Mouse (Mus musculus) heart, postnatal 4 days (tissue): Measurements from ENCODE around the gene Adgrg6. TPM values are rescaled to one million over a fixed set of nuclear protein-coding genes. Genes with fewer than 3 reads are reported as not detected.
A peak's percentile ranks its signal among the peaks of the same experiment; 100 is the strongest.

Experiments
- DNase-seq: peaks from one replicate; pipeline ENCODE4 v3.0.0; 2021
- total RNA-seq, 2 experiments: library from RNA; stranded (reverse); gene quantifications; 2 replicates each; pipeline ENCODE4 v1.2.3; 2021

The Adgrg6 gene
- total RNA-seq, result 10 to 100 TPM in 1 of 2 experiments, 1 to 10 TPM in 1; 7.4 to 10.7 TPM

- peak; percentile 60 for DNase-seq
Measured at GRCm38 (mm10) chr10:14544941-14545717, at the start of gene Adgrg6. TSS of gene Adgrg6 (minus strand) at chr10:14545659.

GRCm38 (mm10) chr10:14592215-14592614, 46.8 kb upstream of the Adgrg6 start:
- no peak for DNase-seq

- no peak for DNase-seq
Measured at GRCm38 (mm10) chr10:14590816-14591215, 45.4 kb upstream of the Adgrg6 start.

GRCm38 (mm10) chr10:14589667-14590066, 44.2 kb upstream of the Adgrg6 start:
- no peak for DNase-seq

- no peak for DNase-seq
Measured at GRCm38 (mm10) chr10:14583496-14583895, 38.0 kb upstream of the Adgrg6 start.

- no peak for DNase-seq
Measured at GRCm38 (mm10) chr10:14574255-14574654, 28.8 kb upstream of the Adgrg6 start.

GRCm38 (mm10) chr10:14571143-14571542, 25.7 kb upstream of the Adgrg6 start:
- DNase-seq, result no peak

GRCm38 (mm10) chr10:14570616-14571015, 25.2 kb upstream of the Adgrg6 start:
- DNase-seq, result no peak

GRCm38 (mm10) chr10:14546111-14546551, 672 bp upstream of the Adgrg6 start:
- no peak for DNase-seq

- DNase-seq, result no peak
Measured at GRCm38 (mm10) chr10:14544608-14544940, 885 bp downstream of the Adgrg6 start.

GRCm38 (mm10) chr10:14543511-14544067, 1.9 kb downstream of the Adgrg6 start:
- DNase-seq, result no peak

- DNase-seq, result no peak
Measured at GRCm38 (mm10) chr10:14537102-14537501, 8.4 kb downstream of the Adgrg6 start.

GRCm38 (mm10) chr10:14531090-14531489, 14.4 kb downstream of the Adgrg6 start:
- no peak for DNase-seq

GRCm38 (mm10) chr10:14530670-14531069, 14.8 kb downstream of the Adgrg6 start:
- DNase-seq, result no peak

- no peak for DNase-seq
Measured at GRCm38 (mm10) chr10:14527765-14528164, 17.7 kb downstream of the Adgrg6 start.

- DNase-seq, result no peak
Measured at GRCm38 (mm10) chr10:14522729-14523128, 22.7 kb downstream of the Adgrg6 start.

- DNase-seq, result no peak
Measured at GRCm38 (mm10) chr10:14520912-14521675, 24.4 kb downstream of the Adgrg6 start.

GRCm38 (mm10) chr10:14517909-14518308, 27.6 kb downstream of the Adgrg6 start:
- DNase-seq, result no peak

- DNase-seq, result no peak
Measured at GRCm38 (mm10) chr10:14511904-14512663, 33.4 kb downstream of the Adgrg6 start.

GRCm38 (mm10) chr10:14511157-14511556, 34.3 kb downstream of the Adgrg6 start:
- no peak for DNase-seq

- no peak for DNase-seq
Measured at GRCm38 (mm10) chr10:14495658-14496057, 49.8 kb downstream of the Adgrg6 start.

- DNase-seq, result no peak
Measured at GRCm38 (mm10) chr10:14495204-14495603, 50.3 kb downstream of the Adgrg6 start.

- no peak for DNase-seq
Measured at GRCm38 (mm10) chr10:14491838-14492237, 53.6 kb downstream of the Adgrg6 start.
